Mouse (Mus musculus): ENCODE data around the gene Vmn1r214.

DNA sequence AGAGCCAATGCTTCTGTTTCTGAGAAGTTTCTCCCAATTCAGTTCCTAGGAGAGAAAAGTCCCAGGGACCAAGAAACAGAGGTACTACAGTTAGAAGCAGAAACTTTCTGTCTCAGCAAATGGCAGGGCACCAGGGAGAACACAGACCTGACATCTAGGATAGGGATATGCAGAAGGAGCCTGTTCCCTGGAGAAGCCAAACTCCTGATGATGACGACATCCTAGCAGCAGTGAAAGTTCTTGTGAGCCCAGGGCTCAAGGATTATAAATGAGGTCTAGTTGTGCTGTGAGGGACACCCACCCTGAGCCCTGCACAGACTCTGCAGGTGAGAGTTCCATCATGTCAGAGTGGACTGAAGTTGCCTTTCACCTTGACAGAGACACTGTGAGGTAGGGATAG, 37.5 kb downstream of the Vmn1r214 start, which contains the start of gene Vmn1r215:
- TF ChIP-seq CTCF (IDR thresholded peaks at IDR 0.05; ENCODE audit: extremely low read depth, insufficient read length, insufficient replicate concordance, low read depth, low read length) (no peak), POLR2A (IDR thresholded peaks at IDR 0.05; ENCODE audit: low read depth, low read length) (no peak)

All from small intestine, adult 2 months (tissue).